Mouse (Mus musculus) kidney, adult 2 months (tissue): ENCODE measurements at regions not wholly inside any gene's neighbourhood (a gene's known extent, or its start where the extent isn't known, plus 50 kb on each side); places are given as distances from the start of the nearest gene placed in this dataset.

Experiments used
- CTCF ChIP-seq: fragments of 200-500 bp; conservative IDR thresholded peaks from 2 replicates; pipeline ENCODE4 v1.5.1; 2011; ENCODE audit warnings: low read depth, mild to moderate bottlenecking, control low read depth, low read length, moderate library complexity, mixed read lengths; ENCODE audit not compliant: insufficient read depth, insufficient read length
- POLR2A ChIP-seq: fragments of 200-500 bp; IDR thresholded peaks from one replicate; pipeline ENCODE4 v1.6.1; 2011; ENCODE audit warnings: low read depth, low read length, control low read depth

- no peak for TF ChIP-seq CTCF
- no peak for TF ChIP-seq POLR2A
These were observed 89.4 kb upstream of the Fstl4 start for GRCm38 (mm10) chr11:52675022-52675421.
